Mouse (Mus musculus) left cerebral cortex, adult 8-10 months (tissue): ENCODE measurements around the gene Zfp692. TPM values are rescaled to one million over a fixed set of nuclear protein-coding genes. Genes with fewer than 3 reads are reported as not detected.
"Not testable (repeated sequence)": the region's sequence is repeated elsewhere in the genome, so short reads cannot be mapped to it uniquely, and the experiment has no call there.

Source experiments
- DNase-seq, 2 experiments: peaks; one replicate each; pipeline ENCODE4 v3.0.0; 2022; ENCODE audit warnings: low spot score in 2 of 2
- total RNA-seq, 4 experiments: library from RNA; stranded (reverse); gene quantifications; 2 replicates each; pipeline ENCODE4 v1.2.4; 2022

Gene Zfp692
- total RNA-seq, 4 experiments from 2014 or later, result 25.0 to 28.7 (median 26.5) TPM

DNA sequence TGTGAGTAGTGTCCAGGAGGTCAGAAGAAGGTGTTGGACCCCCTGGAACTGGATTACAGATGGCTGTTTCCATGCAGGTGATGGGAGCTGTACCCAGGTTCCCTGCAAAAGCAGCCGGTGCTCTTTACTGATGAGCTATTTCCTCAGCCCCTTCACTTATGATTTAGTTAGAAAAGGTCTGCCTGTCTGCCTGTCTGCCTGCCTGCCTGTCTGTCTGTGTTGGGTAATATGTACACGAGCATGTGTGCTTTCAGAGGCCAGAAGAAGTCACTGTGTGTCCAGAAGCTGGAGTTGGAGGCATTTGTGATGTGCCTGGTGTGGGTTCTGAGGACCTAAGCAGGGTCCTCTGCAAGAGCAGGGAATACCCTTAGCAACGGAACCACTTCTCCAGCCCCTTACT lies 46.8 kb downstream of the Zfp692 start:
- DNase-seq, result no peak

DNA sequence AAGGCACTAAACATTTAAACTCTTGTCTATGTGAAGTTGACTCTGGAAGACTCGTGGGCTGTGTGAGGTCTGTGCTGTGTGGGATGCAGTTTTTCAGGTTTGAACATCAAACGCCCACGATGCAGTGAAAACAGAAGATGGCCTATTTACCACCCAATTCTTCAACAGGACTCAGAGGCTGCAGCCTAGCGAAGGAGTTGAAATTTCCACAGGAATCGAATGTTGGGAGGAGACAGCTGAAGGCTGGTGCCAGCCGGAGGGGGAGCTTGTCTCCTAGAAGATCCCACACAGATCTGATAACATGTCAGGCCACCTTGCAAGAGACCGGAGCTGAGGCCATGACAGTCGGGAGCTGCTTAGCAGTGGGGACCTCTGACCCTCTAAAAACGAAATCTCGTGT lies 47.6 kb downstream of the Zfp692 start:
- peak in 1 of 2 experiments; percentile 67 for DNase-seq

DNA sequence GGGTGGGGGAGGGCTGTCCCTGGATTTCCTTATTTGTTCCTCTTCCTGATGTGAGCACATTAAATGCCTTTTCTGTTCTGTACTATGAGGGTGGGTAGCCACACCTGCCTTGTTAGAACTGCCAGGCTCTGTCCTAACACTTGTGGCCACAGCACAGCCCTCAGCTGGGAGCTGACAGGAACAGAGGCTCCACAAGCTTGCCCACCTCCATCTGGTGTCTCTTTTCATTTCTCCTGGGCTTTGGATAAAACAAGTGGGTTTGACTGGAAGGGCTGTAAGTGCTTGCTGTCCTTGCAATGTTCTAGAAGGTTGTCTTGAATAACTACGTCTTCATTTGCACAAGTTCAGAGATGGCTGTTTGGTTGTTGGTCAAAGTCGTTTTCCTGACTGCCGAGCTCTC lies 48.1 kb downstream of the Zfp692 start:
- peak in 1 of 2 experiments; percentile 36 for DNase-seq

DNA sequence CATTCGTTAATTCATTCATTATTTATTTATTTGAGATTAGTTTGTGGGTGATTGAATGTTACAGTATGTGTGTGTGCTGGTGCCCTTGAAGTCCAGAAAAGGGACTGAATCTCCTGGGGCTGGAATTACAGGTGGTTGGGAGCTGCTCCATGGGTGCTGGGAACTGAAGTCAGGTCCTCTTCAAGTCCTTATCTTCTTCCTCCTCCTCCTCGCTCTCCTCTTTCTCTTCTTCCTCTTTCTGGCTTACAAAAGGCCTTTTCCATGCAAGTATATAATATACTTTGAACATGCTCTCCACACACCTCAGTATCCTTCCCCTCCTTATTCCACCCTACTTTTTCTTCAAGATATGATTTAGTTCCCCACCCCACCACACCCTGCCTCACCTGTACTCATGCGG lies 50.2 kb downstream of the Zfp692 start:
- no peak for DNase-seq

DNA sequence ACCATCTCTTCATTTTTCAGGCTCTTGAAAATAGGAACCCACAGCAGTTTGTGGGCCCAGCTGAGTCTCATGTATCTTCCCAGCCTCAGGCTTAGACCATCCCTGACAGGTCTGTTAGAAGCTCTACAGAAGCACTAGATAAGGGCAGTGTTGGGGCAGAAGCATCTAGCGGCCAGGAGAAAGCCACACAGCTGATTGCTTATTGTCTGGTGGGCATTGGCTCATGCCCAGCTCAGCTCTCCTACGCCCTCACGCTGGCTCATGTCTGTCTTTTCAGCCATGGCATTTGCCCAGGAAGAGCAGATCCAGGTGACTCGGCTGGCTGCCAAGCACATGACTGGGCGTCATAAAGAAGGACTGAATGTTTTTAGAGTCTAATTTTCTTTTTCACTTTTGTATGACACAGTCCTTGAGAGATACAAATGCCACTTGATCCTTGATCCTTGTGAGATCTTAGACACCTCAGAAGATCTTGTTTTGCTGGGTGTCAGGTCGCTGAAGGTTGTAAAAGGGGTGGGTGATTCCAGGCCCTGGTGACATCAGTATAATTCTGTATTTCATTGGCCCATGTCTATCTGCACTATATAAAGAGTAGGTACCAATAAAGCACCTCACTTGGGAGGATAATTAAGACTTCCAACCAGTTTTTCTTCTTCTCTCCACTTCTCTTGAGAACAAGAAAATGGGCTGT lies 51.1 kb downstream of the Zfp692 start:
- DNase-seq, result no peak

DNA sequence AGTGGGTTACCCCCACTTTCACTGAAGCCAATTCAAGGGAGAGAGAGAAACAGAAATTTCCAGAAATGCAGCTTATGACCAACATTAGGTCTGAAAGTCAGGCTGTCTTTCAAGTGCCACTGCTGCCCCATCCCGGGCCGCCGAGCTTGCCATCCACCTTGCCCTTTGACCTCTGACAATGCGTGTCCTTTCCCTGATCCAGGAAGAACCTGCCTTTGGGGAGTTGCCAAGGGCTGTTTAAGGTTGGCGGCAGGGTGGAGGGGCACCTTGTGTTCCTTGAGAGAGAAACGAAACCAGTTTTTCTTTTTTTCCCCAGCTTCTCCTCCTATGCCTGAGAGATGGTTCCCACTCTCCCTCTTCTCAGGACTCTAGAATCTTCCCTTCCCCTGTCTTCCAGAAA lies 55.7 kb downstream of the Zfp692 start:
- DNase-seq, result not testable (repeated sequence)

Other genes starting within 250 kb of the Zfp692 start
- not detected for gene Gm12248, start 213.9 kb upstream of the Zfp692 start, total RNA-seq
- 10 to 100 TPM; 50.5 to 55.7 (median 53.0) TPM for gene Cnot8, start 202.9 kb upstream of the Zfp692 start, total RNA-seq
- gene Gemin5, start 138.5 kb upstream of the Zfp692 start, total RNA-seq, result 10 to 100 TPM; 16.9 to 22.0 (median 19.8) TPM
- 10 to 100 TPM; 25.9 to 37.3 (median 35.7) TPM for gene Mrpl22, start 135.4 kb upstream of the Zfp692 start, total RNA-seq
- gene Igtp, start 107.5 kb upstream of the Zfp692 start, total RNA-seq, result 1 to 10 TPM; 4.5 to 6.8 (median 5.5) TPM
- 1 to 10 TPM; 2.0 to 3.3 (median 2.7) TPM for gene Irgm2, start 107.5 kb upstream of the Zfp692 start, total RNA-seq
- gene 4930438A08Rik, start 32.3 kb upstream of the Zfp692 start, total RNA-seq, result not detected
- gene Zfp672, start 23.3 kb downstream of the Zfp692 start, total RNA-seq, result 10 to 100 TPM; 41.1 to 48.4 (median 45.4) TPM
- 10 to 100 TPM; 41.8 to 49.8 (median 44.4) TPM for gene Sh3bp5l, start 23.7 kb downstream of the Zfp692 start, total RNA-seq
- not detected for gene Lypd8, start 72.0 kb downstream of the Zfp692 start, total RNA-seq
- gene 1810065E05Rik, start 114.0 kb downstream of the Zfp692 start, total RNA-seq, result not detected
- not detected for gene Gm12253, start 125.5 kb downstream of the Zfp692 start, total RNA-seq
- not detected for gene Lypd9, start 145.9 kb downstream of the Zfp692 start, total RNA-seq
- gene Olfr30, start 155.2 kb downstream of the Zfp692 start, total RNA-seq, result not detected
- gene Olfr332, start 185.5 kb downstream of the Zfp692 start, total RNA-seq, result not detected
- not detected for gene Olfr331, start 195.5 kb downstream of the Zfp692 start, total RNA-seq
- gene Olfr330, start 227.8 kb downstream of the Zfp692 start, total RNA-seq, result not detected
- gene Olfr329-ps, start 239.4 kb downstream of the Zfp692 start, total RNA-seq, result not detected
- gene Olfr328, start 248.6 kb downstream of the Zfp692 start, total RNA-seq, result under 1 TPM in 3 of 4 experiments, not detected in 1; 0.14 to 0.25 (median 0.17) TPM